Mouse (Mus musculus): Measurements from ENCODE around the gene Ube2cbp. TPM values are rescaled to one million over a fixed set of nuclear protein-coding genes. Genes with fewer than 3 reads are reported as not detected.

Gene Ube2cbp
- polyA plus RNA-seq (2015; fragmentation: Nextera tagmentation; extraction: Ambion mirVana) = 4.6 and 4.7 TPM in 2 replicates

DNA sequence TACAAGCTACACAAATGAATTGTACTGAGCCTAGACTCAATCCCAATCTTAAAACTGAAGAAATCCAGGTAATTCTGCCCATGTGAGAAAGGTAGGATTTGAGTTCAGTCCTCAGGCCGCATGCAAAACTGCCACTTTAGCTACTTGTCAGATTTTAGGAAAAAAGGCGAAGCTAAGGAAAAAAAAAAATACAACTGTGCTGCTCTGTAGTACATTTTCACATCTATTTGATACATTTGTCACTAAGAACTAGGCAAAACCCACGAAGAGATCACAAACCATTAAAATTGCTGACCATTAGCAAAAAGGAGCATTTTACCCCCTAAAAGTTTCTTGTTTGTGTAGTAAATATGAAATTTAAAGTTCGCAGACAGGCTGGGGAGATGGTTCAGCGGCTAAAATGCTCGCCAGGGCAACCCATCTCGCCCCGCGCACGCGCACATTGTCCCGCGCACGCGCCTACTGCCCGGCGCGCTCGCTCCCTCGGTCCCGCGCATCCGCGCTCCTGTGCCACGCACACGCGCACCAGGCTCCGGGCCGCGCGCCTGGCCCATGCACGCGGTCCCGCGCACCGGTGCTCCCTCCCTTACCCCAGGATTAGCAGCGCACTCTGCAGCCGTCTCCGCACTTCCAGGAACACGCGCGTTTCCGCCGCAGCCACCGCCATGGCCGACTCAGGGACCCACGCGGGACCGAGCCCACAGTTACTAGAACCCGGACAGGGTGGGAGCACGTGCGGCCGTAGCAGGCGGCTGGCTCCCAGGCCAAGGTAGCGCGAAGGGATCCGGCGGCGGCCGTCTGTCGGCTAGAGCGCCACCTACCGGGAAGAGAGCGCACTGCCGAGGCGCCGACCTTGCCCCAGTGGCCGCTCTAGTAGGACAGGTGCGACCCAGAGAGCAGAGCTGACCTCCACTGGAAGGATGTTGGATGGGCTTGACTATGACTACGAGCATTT is at the start of gene Ube2cbp:
Ube2cbp (minus strand) TSS at position 800 of the 955 bp plus-strand sequence.
- peak; percentile 78 for ATAC-seq (ENCODE audit: extremely low read depth, insufficient number of reproducible peaks, low FRiP score, low TSS enrichment)
- H3K27ac ChIP-seq (replicated peaks) = peak within 1 kb of the TSS; percentile 60
- H3K4me2 ChIP-seq = peak within 1 kb of the TSS; percentile 72
- peak within 1 kb of the TSS; percentile 71 for H3K4me3 ChIP-seq
- no peaks in the 10 kb centered on the region for H3K9me3 ChIP-seq
- peaks cover 9% of the 10 kb centered on the region for H3K27me3 ChIP-seq (replicated peaks)
- peaks cover 14% of the 10 kb centered on the region for H3K4me1 ChIP-seq
- WGBS = 2% methylated on average over 70 of the region's 70 CpGs
- peak within 1 kb of the TSS; percentile 86 for H3K9ac ChIP-seq
- H3K36me3 ChIP-seq = no peaks in the 10 kb centered on the region

DNA sequence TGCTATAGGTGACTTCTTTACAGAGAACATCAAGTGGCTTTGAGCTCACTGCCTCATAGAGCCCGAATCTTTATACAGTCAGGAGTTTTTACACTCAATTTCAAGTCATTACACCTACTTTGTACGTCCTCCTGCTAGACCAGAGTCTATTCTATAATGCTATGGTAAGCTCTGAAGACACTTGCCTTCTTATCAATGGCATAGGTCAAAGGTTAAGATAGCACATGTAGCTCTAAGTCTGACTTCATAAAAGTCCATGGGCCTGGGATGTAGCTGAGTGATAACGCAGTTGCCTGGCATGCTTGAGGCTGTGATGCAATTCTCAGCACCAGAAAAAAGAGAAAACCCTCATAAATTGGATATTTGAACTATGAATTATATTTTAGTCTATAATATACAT is 49.6 kb upstream of the Ube2cbp start:
- WGBS = 73% methylated on average over 3 of the region's 3 CpGs
- no peak overlapping the region for H3K9ac ChIP-seq
- H3K27me3 ChIP-seq (replicated peaks) = no peaks in the 10 kb centered on the region
- peaks cover 67% of the 10 kb centered on the region for H3K36me3 ChIP-seq
- no peaks in the 10 kb centered on the region for H3K9me3 ChIP-seq
- H3K27ac ChIP-seq (replicated peaks) = no peak overlapping the region
- no peaks in the 10 kb centered on the region for H3K4me1 ChIP-seq
- H3K4me3 ChIP-seq = no peak overlapping the region
- ATAC-seq (ENCODE audit: extremely low read depth, insufficient number of reproducible peaks, low FRiP score, low TSS enrichment) = no peak
- H3K4me2 ChIP-seq = no peak overlapping the region

DNA sequence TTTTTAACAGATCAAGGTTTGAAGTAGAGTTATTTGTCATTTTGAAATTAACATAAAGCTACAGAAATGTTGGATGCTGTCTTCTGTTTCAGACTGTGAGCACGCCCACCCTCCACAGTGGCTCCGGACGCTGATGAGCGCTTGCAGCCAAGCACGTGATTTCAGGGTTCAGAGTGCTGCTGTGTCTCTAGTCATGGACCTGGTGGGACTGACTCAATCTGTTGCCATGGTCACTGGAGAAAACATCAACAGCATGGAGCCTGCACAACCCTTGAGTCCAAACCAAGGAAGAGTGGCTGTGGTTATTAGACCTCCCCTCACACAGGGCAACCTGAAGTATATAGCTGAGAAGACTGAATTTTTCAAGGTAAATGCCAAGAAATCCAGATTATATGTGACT is 49.0 kb upstream of the Ube2cbp start:
- Histone ChIP-seq H3K27me3 (replicated peaks) (no peaks in the 10 kb centered on the region), H3K27ac (replicated peaks) (no peak overlapping the region), H3K9ac (no peak overlapping the region), H3K4me1 (no peaks in the 10 kb centered on the region), H3K4me2 (no peak overlapping the region), H3K9me3 (no peaks in the 10 kb centered on the region), H3K4me3 (no peak overlapping the region), H3K36me3 (peaks cover 64% of the 10 kb centered on the region)
- ATAC-seq (ENCODE audit: extremely low read depth, insufficient number of reproducible peaks, low FRiP score, low TSS enrichment) = no peak
- WGBS = 60% methylated on average over 5 of the region's 5 CpGs

DNA sequence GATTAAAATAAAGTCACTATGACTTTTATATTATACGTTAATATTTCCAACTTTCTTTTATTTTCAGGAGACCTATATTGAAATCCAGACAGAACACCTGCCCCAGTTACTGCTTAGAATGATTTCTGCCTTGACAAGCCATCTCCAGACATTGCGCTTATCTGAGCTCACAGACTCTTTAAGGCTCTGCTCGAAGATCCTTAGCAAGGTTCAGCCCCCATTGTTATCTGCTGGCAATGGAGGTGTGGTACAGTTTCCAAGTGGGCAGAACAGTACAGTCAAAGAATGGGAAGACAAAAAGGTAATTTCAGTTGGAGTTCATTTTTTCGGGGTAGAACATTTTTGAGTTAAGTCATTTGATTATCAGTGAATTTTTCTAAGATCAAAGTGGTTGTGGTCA is 42.7 kb upstream of the Ube2cbp start:
- Histone ChIP-seq H3K27me3 (replicated peaks) (no peaks in the 10 kb centered on the region), H3K4me2 (no peak overlapping the region), H3K27ac (replicated peaks) (no peak overlapping the region), H3K4me3 (no peak overlapping the region), H3K9me3 (no peaks in the 10 kb centered on the region), H3K36me3 (peaks cover 46% of the 10 kb centered on the region), H3K9ac (no peak overlapping the region), H3K4me1 (no peaks in the 10 kb centered on the region)
- no peak for ATAC-seq (ENCODE audit: extremely low read depth, insufficient number of reproducible peaks, low FRiP score, low TSS enrichment)
- 74% methylated on average over 4 of the region's 4 CpGs for WGBS

DNA sequence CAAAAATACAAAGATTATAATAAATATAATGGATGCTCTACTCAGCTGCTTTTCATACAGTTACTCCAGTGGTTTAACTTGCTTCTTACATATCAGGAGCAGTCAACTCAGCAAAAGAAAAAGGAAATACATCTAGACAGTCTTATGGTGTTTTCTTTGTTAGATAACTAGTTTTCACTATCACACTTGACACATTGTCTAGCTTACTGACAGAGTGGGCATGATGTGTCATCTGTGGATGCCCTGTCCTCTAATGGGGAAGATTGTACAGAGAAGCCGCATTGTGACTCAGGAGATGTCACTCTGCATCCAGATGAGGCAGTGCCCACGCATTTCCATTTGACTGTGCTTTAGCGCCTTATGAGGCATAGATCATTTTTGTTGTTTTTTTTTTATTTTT is 34.3 kb upstream of the Ube2cbp start:
- Histone ChIP-seq H3K4me3 (no peak overlapping the region), H3K27ac (replicated peaks) (no peak overlapping the region), H3K4me2 (no peak overlapping the region), H3K4me1 (no peaks in the 10 kb centered on the region), H3K36me3 (peaks cover 50% of the 10 kb centered on the region), H3K9ac (no peak overlapping the region), H3K27me3 (replicated peaks) (no peaks in the 10 kb centered on the region), H3K9me3 (no peaks in the 10 kb centered on the region)
- WGBS = 90% methylated on average over 3 of the region's 3 CpGs
- no peak for ATAC-seq (ENCODE audit: extremely low read depth, insufficient number of reproducible peaks, low FRiP score, low TSS enrichment)

DNA sequence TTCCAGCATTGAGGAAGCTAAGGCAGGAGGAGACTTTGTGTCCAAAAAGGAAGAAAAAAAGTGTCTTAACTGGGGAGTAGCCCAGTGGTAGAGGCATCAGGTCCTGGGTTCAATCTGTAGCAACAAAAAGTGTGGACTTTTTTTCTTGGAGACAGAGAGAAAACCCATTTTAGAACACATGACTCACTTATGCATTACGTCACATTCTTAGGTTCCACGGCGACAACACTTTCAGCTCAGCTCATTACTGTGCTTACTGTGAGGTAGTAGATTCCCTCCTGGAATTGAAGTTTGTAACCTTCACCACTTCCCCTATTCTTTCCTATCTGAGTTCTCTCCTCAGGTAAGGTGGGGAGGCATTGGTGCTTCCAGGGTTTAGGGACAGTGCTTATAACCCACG is 31.5 kb upstream of the Ube2cbp start:
- Histone ChIP-seq H3K9me3 (no peaks in the 10 kb centered on the region), H3K4me2 (no peak overlapping the region), H3K27ac (replicated peaks) (no peak overlapping the region), H3K36me3 (peaks cover 53% of the 10 kb centered on the region), H3K4me3 (no peak overlapping the region), H3K4me1 (no peaks in the 10 kb centered on the region), H3K9ac (no peak overlapping the region), H3K27me3 (replicated peaks) (no peaks in the 10 kb centered on the region)
- 85% methylated on average over 4 of the region's 4 CpGs for WGBS
- ATAC-seq (ENCODE audit: extremely low read depth, insufficient number of reproducible peaks, low FRiP score, low TSS enrichment) = no peak

DNA sequence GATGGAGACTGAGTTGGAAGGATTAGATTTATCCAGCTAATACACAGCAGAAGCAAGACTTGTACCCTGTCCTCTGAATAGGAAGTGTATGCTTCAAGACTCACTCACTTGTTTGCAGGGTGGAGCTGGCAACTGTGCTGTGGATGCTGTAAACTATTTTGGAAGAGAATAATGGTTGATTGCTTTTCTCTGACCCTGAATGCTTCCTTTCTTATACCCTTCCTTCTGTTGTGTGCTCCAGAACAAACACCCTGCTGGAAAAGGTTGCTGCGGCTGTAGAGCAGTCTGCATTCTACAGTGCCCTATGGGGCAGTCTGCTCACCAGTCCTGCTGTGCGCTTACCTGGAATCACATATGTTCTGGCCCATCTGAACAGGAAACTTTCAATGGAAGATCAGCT is 27.0 kb upstream of the Ube2cbp start:
- Histone ChIP-seq H3K4me1 (no peaks in the 10 kb centered on the region), H3K27ac (replicated peaks) (no peak overlapping the region), H3K36me3 (peaks cover 50% of the 10 kb centered on the region), H3K27me3 (replicated peaks) (no peaks in the 10 kb centered on the region), H3K9ac (no peak overlapping the region), H3K9me3 (no peaks in the 10 kb centered on the region), H3K4me2 (no peak overlapping the region), H3K4me3 (no peak overlapping the region)
- 98% methylated on average over 2 of the region's 2 CpGs for WGBS
- ATAC-seq (ENCODE audit: extremely low read depth, insufficient number of reproducible peaks, low FRiP score, low TSS enrichment) = no peak

DNA sequence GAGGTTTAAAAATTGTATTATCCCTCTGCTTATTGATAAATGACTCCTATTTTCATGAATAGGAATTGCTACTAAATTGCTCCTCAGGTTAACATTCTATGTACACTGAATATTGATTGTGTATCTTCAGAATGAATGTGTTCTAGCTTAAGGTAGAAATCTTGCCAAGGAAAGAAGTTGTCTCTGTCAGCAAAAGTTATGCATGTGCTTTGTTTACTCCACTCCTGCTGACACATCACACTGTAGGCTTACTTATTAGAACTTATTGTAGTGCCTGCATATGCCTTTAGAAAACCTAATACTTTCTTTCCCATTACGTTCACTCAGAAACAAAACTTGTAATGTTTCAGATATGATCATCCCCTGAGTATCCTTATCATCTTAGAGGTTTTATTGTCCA is 17.5 kb upstream of the Ube2cbp start:
- ATAC-seq (ENCODE audit: extremely low read depth, insufficient number of reproducible peaks, low FRiP score, low TSS enrichment) = no peak
- no peaks in the 10 kb centered on the region for H3K27me3 ChIP-seq (replicated peaks)
- H3K4me1 ChIP-seq = peaks cover 19% of the 10 kb centered on the region
- no peak overlapping the region for H3K9ac ChIP-seq
- H3K27ac ChIP-seq (replicated peaks) = no peak overlapping the region
- WGBS = 77% methylated on average over 1 of the region's 1 CpGs
- H3K9me3 ChIP-seq = no peaks in the 10 kb centered on the region
- no peak overlapping the region for H3K4me2 ChIP-seq
- H3K36me3 ChIP-seq = no peaks in the 10 kb centered on the region
- no peak overlapping the region for H3K4me3 ChIP-seq

DNA sequence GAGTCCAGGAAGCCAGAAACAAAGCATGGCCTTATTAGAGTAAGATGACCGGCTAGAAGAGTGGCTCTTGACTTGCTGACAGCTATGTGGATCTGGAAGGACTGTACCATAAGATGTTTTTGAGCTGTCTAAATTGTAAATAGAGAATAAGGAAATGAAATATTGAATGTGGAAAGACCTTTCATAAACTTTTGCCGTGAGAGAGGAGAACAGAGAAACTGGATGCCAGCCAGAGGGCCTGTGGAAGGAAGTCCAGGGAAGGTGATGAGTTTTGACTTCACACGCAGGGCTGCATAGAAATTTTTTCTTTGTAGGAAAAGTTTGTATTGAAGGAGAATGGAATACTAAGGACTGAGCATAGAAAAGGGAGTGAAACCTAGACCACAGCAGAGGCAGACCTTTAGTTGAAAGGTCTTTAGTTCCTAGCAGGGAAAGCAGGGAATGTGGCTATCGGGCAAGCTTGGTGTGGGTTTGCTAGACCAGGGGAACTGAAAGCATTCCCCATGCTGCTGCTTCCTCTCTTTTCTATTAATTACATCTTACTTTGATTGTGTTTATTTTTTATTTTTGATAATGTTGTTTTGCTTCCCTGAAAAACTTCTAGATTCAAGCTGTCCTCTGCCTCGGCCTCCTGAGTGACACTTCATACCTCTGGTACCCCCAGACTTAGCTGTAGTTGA is 13.8 kb upstream of the Ube2cbp start:
- ATAC-seq (ENCODE audit: extremely low read depth, insufficient number of reproducible peaks, low FRiP score, low TSS enrichment) = no peak
- Histone ChIP-seq H3K27me3 (replicated peaks) (no peaks in the 10 kb centered on the region), H3K9ac (no peak overlapping the region), H3K4me3 (no peak overlapping the region), H3K9me3 (no peaks in the 10 kb centered on the region), H3K36me3 (no peaks in the 10 kb centered on the region), H3K27ac (replicated peaks) (no peak overlapping the region), H3K4me2 (no peak overlapping the region), H3K4me1 (peaks cover 17% of the 10 kb centered on the region)
- WGBS = 55% methylated on average over 5 of the region's 5 CpGs

DNA sequence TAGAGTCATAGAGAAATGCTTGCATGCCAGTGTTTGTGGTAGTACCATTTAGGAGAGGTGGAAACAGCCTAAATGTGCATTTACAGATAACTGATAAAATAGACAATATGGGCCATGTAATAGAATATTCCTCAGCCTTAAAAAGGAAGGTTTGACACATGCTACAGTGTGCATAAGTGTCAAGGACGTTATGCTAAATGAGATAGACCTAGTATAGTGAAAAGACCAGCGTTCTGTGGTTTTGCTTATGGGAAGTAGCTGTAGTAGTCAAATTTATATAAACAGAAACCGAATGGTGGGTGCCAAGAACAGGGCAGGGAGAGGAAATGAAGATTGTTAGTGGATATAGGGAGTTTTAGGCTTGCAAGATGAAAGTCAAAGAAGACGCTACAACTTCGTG is 12.0 kb upstream of the Ube2cbp start:
- Histone ChIP-seq H3K36me3 (no peaks in the 10 kb centered on the region), H3K4me1 (peaks cover 17% of the 10 kb centered on the region), H3K4me3 (no peak overlapping the region), H3K27ac (replicated peaks) (no peak overlapping the region), H3K27me3 (replicated peaks) (no peaks in the 10 kb centered on the region), H3K4me2 (no peak overlapping the region), H3K9ac (no peak overlapping the region), H3K9me3 (no peaks in the 10 kb centered on the region)
- ATAC-seq (ENCODE audit: extremely low read depth, insufficient number of reproducible peaks, low FRiP score, low TSS enrichment) = no peak
- WGBS = 70% methylated on average over 5 of the region's 5 CpGs

DNA sequence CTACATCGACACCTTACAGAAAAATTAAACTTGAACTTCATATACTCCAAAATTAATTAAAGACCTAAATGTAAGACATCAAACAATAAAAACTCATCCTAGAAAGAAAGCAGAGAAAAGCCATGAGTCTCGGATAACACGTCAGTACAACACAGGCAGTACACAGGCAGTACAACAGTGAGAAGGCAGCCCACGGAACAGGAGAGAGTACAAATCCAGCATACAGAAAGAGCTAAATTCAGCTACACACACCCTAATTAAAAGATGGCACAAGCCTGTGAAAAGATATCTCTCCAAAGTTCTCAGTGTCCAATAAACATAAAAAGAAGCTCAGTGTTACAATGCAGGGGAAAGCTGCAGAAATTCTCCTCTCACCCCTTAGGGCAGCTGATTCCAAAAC is 11.2 kb upstream of the Ube2cbp start:
- Histone ChIP-seq H3K27ac (replicated peaks) (no peak overlapping the region), H3K9me3 (no peaks in the 10 kb centered on the region), H3K9ac (no peak overlapping the region), H3K27me3 (replicated peaks) (no peaks in the 10 kb centered on the region), H3K4me1 (peaks cover 17% of the 10 kb centered on the region), H3K36me3 (no peaks in the 10 kb centered on the region), H3K4me2 (no peak overlapping the region), H3K4me3 (no peak overlapping the region)
- no peak for ATAC-seq (ENCODE audit: extremely low read depth, insufficient number of reproducible peaks, low FRiP score, low TSS enrichment)
- WGBS = 86% methylated on average over 4 of the region's 4 CpGs

Measured in heart, embryonic 13.5 days (tissue).